Mouse (Mus musculus): ENCODE measurements around the gene Ptprg.

Gene Ptprg

DNA sequence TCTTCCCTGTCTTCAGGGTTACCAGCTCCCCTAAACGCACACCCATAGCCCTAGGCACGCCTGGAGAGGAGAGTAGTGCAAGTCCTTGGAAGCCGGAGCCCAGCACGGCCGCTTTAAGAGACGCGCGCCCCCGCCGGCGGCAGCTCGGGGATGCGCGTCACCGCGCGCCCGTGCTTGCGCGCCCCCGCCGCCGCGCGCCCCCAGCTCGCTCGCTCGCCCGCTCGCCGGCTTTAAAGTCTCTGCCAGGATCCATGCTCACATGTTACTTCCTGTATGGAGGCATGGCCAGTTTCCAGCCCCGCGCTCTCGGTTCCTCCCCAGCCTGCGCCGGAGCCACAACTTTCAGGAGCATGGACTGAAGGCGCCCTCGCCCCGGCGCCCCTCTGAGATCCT lies at the start of gene Ptprg:
Gene Ptprg, plus strand, starts transcription at position 260 of the 393 bp plus-strand sequence.
- DNase-seq = peak; percentile 90

DNA sequence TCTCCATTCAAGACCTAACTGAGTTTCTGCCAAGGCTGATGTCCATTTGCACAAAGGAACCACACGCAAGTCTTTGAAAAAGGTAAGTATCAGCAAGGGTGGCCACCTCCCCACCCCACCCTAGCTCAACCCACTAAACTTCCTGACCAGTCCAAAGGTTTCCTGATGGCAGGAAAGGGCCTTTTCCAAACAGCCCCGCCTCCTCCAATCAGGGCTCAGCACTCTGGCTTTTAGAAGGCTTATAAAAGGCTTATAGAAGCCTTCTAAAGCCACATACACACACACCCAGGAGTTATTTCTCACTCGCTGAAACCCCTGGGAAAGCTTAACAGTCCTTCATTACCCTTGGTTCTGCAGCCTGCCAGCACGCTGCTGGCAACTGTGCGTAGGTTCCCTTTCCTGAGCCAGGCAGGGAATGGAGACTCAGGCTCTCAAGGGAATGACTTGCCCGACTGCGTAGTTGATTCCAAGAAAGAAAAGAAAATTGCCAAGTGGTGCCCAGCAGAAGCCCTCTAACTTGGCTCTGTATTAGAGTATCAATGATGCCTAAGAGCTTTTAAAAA lies 49.4 kb upstream of the Ptprg start:
- DNase-seq = no peak

DNA sequence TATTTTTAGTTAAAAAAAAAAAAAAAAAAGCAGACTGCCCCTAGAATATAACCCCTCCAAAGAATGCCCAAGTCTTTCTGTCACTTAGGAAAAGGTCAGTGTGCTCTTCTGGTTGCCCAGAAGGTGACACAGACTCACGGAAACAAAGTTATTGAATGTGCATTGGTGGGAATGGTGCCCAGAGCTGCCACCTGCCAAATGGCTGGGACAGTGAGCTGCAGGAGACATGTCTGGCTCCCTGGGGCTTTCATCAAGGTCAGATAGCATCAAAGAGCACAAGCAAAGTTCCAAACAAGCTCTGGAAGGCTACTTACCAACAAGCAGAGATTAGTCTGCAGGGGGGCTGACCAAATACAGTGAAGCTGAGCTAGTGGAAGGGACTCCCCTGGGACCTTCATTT lies 43.2 kb upstream of the Ptprg start:
- DNase-seq = no peak

DNA sequence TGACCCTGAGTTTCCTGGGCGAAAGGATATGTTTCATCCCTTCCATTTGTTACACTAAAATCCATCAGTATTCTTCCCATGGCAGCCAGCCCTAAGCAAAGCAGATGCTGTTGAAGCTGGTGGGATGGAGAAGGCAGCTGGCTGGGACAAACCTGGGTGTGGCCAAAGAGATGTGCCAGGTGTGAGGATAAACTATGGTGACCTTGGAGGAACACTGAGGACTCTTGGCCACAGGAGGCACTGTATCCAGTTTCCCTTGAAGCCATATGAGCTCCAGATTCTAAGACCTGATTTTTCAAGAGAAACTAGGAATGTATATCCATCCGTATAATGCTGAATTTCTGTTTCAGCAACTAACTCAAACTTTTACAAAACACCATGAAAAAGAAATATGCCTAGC lies 34.2 kb upstream of the Ptprg start:
- DNase-seq = no peak

DNA sequence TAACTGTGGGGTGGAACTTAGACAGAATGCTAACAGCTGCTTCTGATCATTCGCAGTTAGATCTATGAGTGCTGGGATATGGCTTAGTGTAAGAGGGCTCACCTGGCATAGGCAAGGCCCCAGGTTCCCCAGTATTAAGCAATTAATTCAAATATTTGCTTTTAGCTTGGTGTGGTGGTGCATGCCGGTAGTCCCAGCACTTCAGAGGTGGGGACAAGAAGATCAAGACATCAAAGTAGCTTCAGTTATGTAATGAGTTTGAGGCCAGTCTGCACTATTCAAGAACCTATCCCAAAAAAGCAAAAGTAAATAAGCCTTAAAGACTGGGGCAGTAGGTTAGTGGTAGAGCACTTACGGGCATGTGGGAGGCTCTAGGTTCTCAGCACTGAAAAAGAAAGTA lies 30.3 kb upstream of the Ptprg start:
- no peak for DNase-seq

DNA sequence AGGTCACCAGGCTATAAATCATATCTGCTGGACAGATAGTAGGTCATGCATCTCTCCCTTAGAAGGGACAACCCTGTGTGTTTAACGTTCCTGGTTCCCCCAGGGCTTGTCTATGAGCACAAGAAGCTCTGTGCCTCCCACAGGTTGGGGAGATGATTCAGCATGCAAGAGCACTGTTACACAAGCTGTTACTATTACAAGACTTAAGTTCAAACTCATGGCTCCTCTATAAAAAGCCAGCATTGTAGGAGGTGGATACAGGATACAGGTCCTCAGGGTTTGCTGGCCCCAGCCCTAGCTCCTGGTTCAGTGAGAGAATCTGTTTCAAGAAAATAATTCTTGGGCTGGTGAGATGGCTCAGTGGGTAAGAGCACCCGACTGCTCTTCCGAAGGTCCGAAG lies 23.7 kb upstream of the Ptprg start:
- DNase-seq = no peak

DNA sequence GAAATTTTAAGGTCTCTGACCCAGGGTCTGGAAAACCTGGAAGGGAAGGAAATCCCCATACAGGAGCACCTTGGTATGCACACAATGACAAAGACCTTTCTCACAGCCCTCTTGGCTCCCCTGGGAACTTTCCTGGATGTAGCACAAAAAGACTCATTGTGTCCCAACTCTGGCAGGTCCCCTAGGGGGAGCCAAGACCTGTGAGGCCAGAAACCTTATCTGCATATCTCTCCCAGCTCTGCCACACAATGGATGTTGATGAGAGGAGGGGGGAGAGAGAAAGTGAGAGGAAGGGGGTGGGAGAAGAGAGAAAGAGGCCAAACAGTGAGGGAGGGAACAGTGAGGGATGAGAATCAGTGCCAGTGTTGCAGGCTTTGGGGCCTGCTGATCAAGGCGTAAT lies 18.9 kb upstream of the Ptprg start:
- DNase-seq = peak; percentile 31

DNA sequence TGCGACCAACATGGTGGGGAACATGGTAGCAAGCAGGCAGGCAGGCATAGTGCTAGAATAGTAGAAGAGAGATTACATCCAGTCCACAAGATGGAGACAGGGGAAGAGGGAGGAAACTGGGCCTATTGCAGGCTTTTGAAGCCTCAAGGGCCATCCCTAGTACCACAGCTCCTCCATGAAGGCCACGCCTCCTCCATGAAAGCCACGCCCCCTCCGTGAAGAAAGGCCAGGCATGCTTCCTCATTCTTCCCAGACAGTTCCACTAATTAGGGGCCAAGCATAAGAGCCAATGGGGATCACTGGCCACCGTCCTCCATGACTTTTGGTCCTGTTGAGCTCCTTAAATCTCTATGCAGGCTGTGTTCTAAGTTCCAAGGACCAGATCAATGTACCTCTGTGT lies 17.2 kb upstream of the Ptprg start:
- DNase-seq = peak; percentile 11

DNA sequence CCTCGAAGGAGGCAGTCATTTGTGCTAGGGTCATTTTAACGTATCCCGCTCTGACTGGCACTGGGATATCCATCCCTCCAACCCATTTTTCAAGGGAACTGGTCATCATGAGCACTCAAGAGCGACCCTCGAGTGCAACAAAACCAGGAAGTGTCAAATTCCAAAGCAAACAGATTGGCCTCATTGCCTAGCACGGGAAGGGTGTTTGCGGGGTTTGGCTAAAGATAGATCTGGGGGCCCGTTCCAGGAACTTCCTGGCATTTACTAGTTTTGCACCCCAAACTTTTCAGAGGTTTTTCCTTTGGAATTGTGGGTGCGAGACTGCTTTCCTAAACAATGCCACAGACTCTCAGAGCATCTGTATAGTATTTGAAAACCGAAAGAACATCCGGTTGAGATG lies 1.4 kb upstream of the Ptprg start:
- DNase-seq = peak; percentile 16

DNA sequence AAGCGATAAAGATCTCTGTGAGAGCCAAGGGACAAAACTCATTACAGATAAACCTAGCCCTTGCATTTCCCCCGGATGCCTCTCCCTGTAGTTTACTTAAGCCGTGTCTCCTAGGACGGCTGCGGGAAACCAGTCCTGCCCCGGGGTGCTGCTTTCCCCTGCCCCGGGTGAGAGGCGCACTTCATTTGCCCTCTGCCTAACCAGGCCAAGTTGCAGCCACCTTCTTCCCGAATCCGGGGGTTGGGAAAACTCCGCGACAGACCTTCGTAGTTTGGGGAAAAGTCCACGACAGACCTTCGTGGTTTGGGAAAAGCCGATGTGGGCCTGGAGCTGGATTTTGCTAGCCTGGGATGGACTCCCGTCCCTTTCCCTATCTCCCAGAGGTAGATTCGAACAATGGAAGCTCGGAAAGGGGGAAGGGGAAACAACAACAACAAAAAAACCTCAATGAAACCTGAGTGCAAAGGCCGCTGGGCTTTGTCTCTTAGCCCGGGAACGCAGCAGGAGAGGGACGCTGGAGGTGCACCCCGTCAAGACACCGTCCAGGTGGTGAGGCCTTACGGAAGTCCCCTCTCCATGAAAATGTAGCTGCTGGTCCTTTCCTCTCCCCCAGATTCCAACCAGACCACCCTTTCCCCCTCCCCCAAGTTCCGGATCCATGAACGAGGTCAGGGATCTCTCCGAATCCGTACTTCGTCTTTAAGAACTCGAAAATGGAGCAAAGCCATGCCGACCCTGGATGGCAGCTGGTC lies 635 bp upstream of the Ptprg start:
- DNase-seq = peak; percentile 45

DNA sequence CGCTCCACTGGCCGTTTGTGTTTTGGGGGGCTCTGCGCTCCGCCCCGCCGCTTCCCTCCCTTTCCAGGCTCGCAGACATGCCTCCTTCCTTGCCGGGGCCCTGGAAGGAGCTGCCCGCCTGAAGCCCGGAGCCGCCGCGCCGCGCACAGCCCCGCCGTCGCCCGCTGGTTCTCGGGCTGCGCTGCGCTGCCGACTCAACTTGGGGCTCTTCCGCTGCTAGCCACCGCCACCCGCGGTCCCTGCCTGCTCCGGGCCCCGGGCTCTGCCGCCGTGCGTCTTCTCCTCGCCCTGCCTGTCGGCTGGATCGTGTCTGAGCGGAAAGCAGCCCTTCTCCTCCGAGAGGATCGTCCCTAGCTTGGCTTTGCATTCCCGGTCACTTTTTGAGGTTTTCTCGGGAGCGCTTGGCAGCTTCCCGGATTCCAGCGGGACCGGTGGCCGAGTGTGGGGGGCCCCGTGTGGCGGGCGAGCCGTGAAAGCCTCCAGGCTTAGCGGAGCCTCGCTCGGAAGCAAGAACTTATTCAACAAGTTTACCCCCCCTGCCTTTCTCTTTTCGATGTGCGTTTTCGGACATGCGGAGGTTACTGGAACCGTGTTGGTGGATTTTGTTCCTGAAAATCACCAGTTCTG lies 460 bp downstream of the Ptprg start:
- peak; percentile 59 for DNase-seq

DNA sequence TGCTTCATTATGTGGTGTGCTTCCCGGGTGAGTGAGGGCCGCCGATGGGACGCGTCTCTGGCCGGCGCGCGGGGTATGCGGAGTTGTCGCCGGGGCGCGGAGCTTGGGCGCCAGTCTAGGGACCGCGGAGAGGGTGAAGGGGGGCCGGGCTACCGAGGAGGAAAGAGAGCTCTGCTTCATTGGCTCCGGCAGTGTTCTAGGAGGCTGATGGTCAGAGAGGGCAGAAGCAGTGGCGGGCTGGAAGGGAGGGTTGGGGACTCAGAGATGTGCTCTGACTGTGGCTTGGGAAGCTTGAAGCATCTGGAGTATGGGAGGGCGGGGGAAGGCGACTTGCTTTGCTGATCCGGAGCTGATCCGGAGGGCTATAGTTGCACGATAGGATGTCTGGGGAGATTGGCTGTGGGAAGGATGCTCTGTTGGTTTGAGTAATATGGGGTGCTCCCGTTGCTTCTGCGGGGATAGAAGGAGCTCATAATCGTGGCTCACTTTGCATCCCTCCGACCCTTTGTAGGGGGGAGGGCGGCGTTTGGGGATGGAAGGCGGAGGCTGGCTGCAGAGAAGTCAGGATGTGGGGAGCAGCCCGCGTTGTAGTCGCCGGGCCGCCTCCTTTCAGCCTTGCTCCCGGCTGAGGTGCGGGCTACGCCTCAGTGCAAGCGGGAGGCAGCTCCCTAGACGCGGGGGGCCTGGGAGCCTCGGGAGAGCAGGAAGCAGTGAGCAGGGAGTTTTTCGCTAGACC lies 1.1 kb downstream of the Ptprg start:
- peak; percentile 78 for DNase-seq

DNA sequence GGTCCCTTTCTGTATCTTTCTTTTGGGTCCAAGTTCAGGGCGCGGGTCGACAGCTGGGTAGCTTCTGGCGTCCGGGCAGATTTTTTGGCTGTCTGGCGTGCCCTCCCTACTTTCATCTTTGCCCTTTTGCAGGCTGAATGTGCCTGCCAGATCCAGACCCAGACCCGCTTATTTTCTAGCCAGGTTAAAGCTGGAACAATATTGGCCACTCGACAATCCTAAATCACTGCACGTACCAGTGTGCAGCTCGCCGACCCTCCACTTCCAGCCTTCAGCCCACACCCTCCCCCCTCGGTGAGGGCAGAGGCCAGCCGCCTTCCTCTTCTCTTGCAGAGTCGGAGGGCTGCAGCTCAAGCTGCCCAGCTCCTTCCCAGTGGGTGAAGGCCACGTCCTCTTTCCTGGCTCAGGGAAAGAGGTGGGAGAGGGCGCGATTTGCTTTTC lies 1.7 kb downstream of the Ptprg start:
- DNase-seq = peak; percentile 31

DNA sequence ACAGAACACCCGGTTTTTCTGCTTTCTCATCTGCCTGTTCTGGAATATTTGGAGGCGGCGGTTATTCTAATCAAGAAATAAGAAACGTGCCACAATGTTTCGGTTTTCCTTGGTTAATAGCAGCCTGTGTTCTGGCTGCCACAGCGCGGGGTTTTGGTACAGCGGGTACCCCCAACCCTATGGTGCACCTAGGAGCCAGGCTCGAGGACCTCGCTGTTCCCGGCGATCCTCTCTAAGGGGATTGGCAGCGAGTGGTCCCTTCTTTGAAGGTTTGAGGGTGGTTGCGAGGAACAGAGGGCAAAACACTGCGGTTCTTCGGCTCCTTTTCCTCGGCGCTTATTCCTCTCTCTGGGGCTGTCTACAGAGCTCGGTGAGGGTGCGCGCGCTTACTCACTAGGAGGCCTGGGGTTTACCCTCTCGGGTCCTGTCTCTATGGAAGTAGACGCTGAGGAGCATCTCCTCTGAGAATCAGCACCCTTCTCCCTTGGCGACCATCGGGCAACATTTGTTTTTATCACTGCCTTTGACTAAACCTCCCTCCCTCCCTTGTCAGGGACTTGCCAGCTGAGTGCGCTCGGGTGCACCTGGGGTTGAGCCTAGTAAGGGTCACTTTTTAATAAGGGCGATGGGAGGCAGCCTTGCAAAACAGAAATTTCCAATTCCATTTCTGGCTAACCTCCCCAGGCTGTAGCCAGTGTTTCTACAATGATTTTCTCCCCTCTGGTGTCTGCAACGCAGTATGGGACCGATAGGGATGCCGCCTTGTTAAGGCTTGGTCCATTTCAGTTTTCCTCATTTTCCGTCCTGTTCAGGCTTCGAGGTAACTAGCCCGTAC lies 2.4 kb downstream of the Ptprg start:
- DNase-seq = no peak

DNA sequence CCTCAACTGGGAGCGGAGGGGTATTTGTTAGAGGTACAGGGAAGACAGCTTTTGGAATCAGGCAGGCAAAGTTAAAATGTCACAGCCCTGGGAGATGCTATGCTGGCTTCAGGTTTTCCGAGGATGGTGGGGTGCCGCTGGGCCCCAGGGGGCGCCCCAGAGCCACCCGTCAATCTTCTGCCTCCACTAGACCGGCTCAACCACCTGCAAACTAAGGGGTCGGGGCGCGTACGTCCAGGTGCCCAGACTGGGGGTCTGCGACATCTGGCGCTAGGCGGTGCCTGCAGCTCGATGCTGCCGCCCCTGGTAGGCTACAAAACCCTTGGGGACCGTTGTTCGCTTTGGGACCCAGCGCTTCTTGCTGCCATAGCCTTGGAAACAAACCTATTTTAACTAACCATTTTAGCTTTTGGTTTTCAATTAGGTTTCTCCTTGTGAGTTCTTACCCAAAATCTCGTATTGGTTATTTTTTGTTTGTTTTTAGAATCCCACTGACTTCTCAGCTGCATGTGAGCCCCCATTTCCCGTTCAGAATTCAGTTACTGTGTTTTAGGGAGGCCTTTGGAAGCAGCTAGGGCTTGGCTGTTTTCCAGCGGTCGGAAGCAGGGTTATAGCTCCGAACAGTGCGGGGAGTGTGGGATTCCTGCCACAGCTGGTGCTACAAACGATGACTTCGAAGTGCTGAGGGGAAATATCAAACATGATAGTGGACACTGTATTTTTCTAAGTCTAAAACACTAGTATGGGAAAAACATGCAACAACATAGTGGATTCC lies 3.2 kb downstream of the Ptprg start:
- peak; percentile 68 for DNase-seq

DNA sequence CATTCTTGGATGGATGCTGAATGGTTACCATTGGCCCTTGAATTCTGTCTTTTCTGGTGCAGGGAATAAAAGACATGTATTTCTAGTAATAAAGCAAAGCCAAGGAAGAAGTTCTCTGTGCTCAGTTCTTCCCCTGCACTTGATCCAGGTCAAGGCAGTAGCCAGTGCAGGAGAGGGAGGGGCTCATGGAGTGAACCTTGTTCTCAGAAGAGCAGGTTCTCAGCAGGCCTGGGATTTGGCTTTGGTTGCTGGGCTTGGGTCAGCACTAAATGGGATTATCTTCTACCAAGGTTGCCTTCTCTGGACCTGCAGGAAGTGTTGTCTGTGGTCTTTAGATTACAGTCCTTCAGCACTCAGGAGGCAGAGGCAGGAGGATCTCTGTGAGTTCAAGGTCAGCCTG lies 5.2 kb downstream of the Ptprg start:
- DNase-seq = no peak

DNA sequence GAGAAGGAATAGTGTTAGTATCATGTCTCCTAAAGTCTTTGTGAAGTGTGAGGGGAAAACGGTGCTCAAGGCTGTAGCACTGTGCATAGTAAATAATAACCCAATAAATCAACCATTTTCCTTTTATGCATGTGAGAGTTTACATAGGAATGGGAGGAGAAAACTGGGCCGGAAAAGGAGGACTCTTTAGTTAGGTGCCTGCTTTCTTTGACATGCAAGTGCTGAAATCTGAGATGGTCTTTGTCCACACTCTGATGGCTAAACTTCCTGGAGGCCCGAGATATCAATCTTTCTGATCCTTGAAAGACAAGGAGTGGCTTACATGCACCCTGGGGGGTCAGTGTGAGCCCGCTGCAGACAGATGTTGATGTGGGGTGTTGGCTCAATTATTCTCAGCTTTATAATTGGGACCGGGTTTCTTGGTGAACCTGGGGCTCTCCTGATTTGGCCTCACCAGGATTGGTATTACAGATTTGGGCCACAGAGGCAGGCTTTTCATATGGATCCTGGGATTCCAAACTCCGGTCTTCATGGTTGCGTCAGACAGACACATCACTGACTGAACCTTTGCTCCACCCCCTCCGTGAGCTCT lies 7.4 kb downstream of the Ptprg start:
- DNase-seq = no peak

DNA sequence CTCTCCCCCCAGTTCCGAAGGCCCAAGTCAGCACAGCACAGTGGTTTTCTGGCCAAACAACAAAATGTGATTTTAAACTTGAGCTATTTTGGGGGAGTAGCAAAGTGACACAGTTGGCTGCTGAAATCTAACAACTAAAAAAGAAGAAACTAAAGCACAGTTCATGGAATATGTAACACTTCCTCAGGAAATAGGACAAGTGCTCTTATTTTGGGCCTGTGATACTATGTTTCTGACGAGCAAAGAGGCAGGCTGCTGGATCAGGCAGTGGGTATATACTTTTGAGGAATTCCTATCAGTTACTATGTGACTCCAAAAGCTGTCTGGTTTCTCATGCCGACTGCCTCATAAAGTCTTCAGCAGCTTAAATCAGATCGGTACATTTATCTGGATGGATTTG lies 8.1 kb downstream of the Ptprg start:
- DNase-seq = no peak

DNA sequence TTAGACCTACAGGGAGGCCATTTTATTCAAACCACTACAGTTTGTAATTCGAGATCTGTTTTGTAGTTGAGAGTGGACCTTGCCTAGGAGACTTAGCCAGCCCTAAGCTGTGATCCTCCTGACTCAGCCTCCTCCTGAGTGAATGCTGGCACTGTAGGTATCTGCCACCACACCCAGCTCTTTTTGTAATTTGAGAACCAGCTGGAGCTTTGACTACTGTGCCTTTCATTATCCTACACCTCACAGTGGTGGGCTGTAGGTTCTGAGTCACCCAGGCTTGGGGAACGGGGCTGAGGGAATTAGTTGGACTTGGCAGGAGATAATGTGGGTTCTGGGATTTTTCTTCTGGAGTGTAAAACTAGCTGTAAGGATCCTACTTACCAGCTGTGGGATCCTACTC lies 9.5 kb downstream of the Ptprg start:
- DNase-seq = no peak

DNA sequence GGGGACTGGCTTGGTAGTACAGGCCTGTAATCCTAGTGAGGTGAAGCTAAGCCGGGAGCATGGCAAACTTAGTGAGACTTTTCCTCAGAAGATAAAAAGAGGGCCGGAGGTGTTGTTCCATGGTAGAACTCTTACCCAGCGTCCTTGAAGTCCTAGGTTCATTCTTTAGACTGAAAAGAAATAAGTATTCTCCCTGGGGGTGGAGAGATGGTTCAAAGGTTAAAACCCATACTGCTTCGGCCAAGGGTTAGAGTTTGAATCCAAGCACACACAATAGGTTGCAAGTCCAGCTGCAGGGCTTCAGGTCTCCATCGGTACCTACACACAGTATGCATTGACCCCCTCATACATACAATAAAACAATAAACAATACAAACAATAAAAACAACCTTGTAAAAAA lies 10.3 kb downstream of the Ptprg start:
- DNase-seq = no peak

DNA sequence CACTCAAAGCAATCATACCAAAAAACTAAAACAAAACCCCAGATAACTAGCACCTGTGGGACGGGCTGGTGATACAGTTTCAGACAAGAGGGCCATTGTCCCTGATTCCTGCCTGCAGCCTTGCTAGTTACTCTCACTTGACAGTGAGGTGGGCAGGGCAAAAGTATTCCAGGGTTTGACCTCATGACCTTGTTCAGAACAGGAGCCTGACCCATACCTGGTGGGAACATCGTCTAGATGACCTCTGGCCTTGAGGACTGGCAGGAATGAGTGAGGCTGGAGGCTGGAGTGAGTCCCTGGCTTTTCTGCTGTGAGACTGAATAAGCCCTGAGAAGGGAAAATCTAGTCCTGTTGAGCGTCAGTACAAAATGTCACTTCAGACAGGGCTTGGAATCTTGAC lies 11.1 kb downstream of the Ptprg start:
- no peak for DNase-seq

DNA sequence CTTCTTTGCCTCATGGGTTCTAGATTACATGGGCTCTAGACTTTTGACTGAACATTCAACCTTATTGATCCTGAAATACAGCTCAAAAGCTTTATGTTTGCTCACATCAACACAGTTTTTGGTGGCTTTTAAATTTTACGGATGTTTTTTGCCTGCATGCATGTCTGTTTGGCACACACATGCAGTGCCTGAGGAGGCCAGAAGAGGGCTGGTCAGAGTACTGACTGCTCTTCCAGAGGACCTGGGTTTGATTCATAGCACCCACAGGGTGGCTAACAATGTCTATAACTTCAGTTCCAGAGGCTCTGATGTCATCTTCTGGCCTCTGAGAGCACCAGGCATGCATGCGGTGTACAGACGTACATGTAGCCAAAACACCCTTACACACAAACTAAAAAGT lies 12.0 kb downstream of the Ptprg start:
- DNase-seq = no peak
